Mouse (Mus musculus): ENCODE results near the gene Atp6ap1l. TPM values are rescaled to one million over a fixed set of nuclear protein-coding genes. Genes with fewer than 3 reads are reported as not detected.

Atp6ap1l gene
- polyA plus RNA-seq, 1 experiment from 2014 or later, result 0.20 TPM

- H3K27ac ChIP-seq (ENCODE audit: low read depth, low read length), result no peak overlapping the region
- no peak overlapping the region for H3K9ac ChIP-seq (ENCODE audit: low read depth, low read length)
- no peaks in the 10 kb centered on the region for H3K36me3 ChIP-seq (ENCODE audit: control insufficient read depth, insufficient read depth, low read length)
- no peaks in the 10 kb centered on the region for H3K9me3 ChIP-seq (ENCODE audit: control insufficient read depth, low read length)
- DNase-seq (ENCODE audit: low spot score), result no peak
- H3K4me2 ChIP-seq (replicated peaks; ENCODE audit: low read depth, low read length), result no peak overlapping the region
- no peaks in the 10 kb centered on the region for H3K27me3 ChIP-seq (ENCODE audit: control insufficient read depth, insufficient read depth, low read length)
- H3K4me3 ChIP-seq (ENCODE audit: low read depth, low read length), result no peak overlapping the region
- WGBS, result 82% methylated on average over 7 of the region's 7 CpGs
- no peaks in the 10 kb centered on the region for H3K4me1 ChIP-seq (replicated peaks; ENCODE audit: control insufficient read depth, insufficient read depth, low read length)
- no peak for ATAC-seq (ENCODE audit: low FRiP score)
Measured at GRCm38 (mm10) chr13:90833641-90834207, 71.4 kb downstream of the Atp6ap1l start.

Other genes with a start within 250 kb of the Atp6ap1l start
- gene Rps23, start 17.6 kb upstream of the Atp6ap1l start, polyA plus RNA-seq (2014; fragmentation: Nextera tagmentation; extraction: Ambion mirVana), result 214 and 232 TPM in 2 replicates